Mouse (Mus musculus) embryo, embryonic 11 days (tissue): ENCODE results near the gene Rufy2.
A peak's percentile ranks its signal among the peaks of the same experiment; 100 is the strongest.
"Not testable (repeated sequence)": the region's sequence is repeated elsewhere in the genome, so short reads cannot be mapped to it uniquely, and the experiment has no call there.

Experiments
- DNase-seq: peaks from one replicate; pipeline ENCODE4 v3.0.0-alpha.2; 2015

Gene Rufy2

GRCm38 (mm10) chr10:63054071-63054470 lies 74.0 kb downstream of the Rufy2 start:
- DNase-seq = not testable (repeated sequence)

GRCm38 (mm10) chr10:63054586-63054985 lies 74.6 kb downstream of the Rufy2 start:
- DNase-seq = no peak

GRCm38 (mm10) chr10:63056966-63057750 lies 77.1 kb downstream of the Rufy2 start:
- DNase-seq = peak; percentile 22

- DNase-seq = no peak
These were observed 79.8 kb downstream of the Rufy2 start, which contains the start of gene Pbld1 for GRCm38 (mm10) chr10:63059862-63060261. Gene Pbld1 (plus strand): TSS chr10:63060162.

GRCm38 (mm10) chr10:63060406-63060805 lies 80.4 kb downstream of the Rufy2 start:
- no peak for DNase-seq

- no peak for DNase-seq
These were observed 81.2 kb downstream of the Rufy2 start for GRCm38 (mm10) chr10:63061266-63061665.

- no peak for DNase-seq
These were observed 82.7 kb downstream of the Rufy2 start for GRCm38 (mm10) chr10:63062696-63063095.

GRCm38 (mm10) chr10:63063365-63063764 lies 83.3 kb downstream of the Rufy2 start:
- no peak for DNase-seq

- DNase-seq = no peak
These were observed 84.5 kb downstream of the Rufy2 start for GRCm38 (mm10) chr10:63064516-63064915.

GRCm38 (mm10) chr10:63065561-63065960 lies 85.5 kb downstream of the Rufy2 start:
- DNase-seq = no peak

- peak; percentile 81 for DNase-seq
These were observed 86.0 kb downstream of the Rufy2 start for GRCm38 (mm10) chr10:63065988-63066387.
